Mouse (Mus musculus) bone marrow macrophage, adult 2 months (primary cell): Measurements from ENCODE around the gene Cnpy1.

Source experiments
- CTCF ChIP-seq: IDR thresholded peaks from 2 replicates; pipeline ENCODE4 v1.5.1; 2012; ENCODE audit warnings: low read depth, mild to moderate bottlenecking, low read length, moderate library complexity
- POLR2A ChIP-seq: IDR thresholded peaks from 2 replicates; pipeline ENCODE4 v1.6.1; 2012; ENCODE audit warnings: mild to moderate bottlenecking, low read depth, low read length, borderline replicate concordance

- no peak for TF ChIP-seq CTCF
- TF ChIP-seq POLR2A: no peak
These were observed 27.2 kb upstream of the Cnpy1 start for GRCm38 (mm10) chr5:28272836-28273235.
